Mouse (Mus musculus): ENCODE results near the gene Gm14406. TPM values are rescaled to one million over a fixed set of nuclear protein-coding genes. Genes with fewer than 3 reads are reported as not detected.

The Gm14406 gene
- total and polyA plus RNA-seq, 2 experiments from 2014 or later = not detected

DNA sequence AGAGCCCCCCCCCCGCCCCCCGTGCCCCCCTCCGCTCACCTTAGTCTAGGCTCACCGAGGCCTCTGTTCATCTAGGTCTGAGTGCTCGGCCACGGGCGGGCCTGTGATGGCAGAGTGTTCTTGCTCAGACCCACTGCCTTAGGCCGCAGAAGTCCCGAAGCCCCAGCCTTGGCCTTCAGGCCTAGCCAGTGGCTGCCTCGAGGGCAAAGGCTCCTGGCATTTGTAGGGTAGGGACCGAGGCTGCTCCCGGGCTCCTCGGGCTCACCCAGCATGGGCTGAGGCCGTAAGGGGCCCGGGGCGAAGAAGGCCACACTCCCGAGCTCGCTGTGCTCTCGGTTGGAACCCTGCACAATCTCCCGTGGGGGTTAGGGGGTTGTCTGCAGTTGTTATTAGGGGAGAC lies 54.9 kb downstream of the Gm14406 start:
- DNase-seq (no peak), ATAC-seq (no peak)
- peaks cover 2% of the 10 kb centered on the region; the same call in 1 of the 2 replicates for H3K9me3 ChIP-seq (ENCODE audit: low read length)
- no peaks in the 10 kb centered on the region for H3K4me1 ChIP-seq (ENCODE audit: insufficient read depth)
- 92% methylated on average over 20 of the region's 20 CpGs for WGBS
- H3K9ac ChIP-seq = no peak overlapping the region
- no peak overlapping the region for H3K27ac ChIP-seq (ENCODE audit: low read depth, low read length)
- no peak overlapping the region for H3K4me2 ChIP-seq (ENCODE audit: low read depth)
- H3K27me3 ChIP-seq (ENCODE audit: insufficient read depth, low read length) = no peaks in the 10 kb centered on the region
- H3K4me3 ChIP-seq (ENCODE audit: low read depth, low read length) = no peak overlapping the region
- no peaks in the 10 kb centered on the region for H3K36me3 ChIP-seq (ENCODE audit: insufficient read depth)
- no peak for TF ChIP-seq CTCF (IDR thresholded peaks at IDR 0.05; ENCODE audit: low read depth)

DNA sequence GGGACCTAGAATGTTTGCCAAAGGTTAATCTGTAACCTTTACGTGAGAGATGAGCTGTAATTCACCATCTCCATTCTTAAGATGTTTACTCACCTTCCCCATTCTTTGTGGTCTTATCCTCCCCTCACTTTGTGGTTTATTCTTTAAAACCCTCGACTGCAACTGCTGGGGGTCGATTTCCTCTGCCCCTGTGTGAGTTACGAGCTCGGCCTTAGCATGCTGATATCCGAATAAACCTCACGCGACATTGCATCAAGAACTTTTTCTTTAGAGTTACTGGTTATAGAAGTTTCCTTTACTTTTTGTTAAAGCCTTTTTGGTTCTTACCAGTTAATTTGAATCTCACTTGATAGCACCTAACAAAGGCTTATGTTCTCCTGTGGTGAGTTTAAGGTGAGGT lies 58.0 kb downstream of the Gm14406 start:
- ATAC-seq (no peak), DNase-seq (no peak)
- no peaks in the 10 kb centered on the region for H3K4me1 ChIP-seq (ENCODE audit: insufficient read depth)
- WGBS = 80% methylated on average over 8 of the region's 8 CpGs
- no peaks in the 10 kb centered on the region for H3K27me3 ChIP-seq (ENCODE audit: insufficient read depth, low read length)
- H3K4me3 ChIP-seq (ENCODE audit: low read depth, low read length) = no peak overlapping the region
- H3K36me3 ChIP-seq (ENCODE audit: insufficient read depth) = no peaks in the 10 kb centered on the region
- no peak overlapping the region for H3K9ac ChIP-seq
- H3K27ac ChIP-seq (ENCODE audit: low read depth, low read length) = no peak overlapping the region
- TF ChIP-seq CTCF (IDR thresholded peaks at IDR 0.05; ENCODE audit: low read depth) = no peak
- H3K4me2 ChIP-seq (ENCODE audit: low read depth) = no peak overlapping the region
- H3K9me3 ChIP-seq (ENCODE audit: low read length) = peaks cover 2% of the 10 kb centered on the region; the same call in 1 of the 2 replicates

Other genes with a start within 250 kb of the Gm14406 start
- 4.3 and 8.1 TPM in 2 replicates for gene Gm14418, start 179.9 kb downstream of the Gm14406 start, total RNA-seq (2014; rRNA removed)
- 8.8 and 10.0 TPM in 2 replicates for gene Gm14418, start 179.9 kb downstream of the Gm14406 start, polyA plus RNA-seq (2015; fragmentation: Nextera tagmentation; extraction: Ambion mirVana)
- gene Zfp970, start 113.5 kb downstream of the Gm14406 start, total RNA-seq (2014; rRNA removed) = 7.5 and 9.1 TPM in 2 replicates
- 2.5 and 4.1 TPM in 2 replicates for gene Zfp970, start 113.5 kb downstream of the Gm14406 start, polyA plus RNA-seq (2015; fragmentation: Nextera tagmentation; extraction: Ambion mirVana)
- gene Gm14403, start 80.0 kb downstream of the Gm14406 start, total RNA-seq (2014; rRNA removed) = 5.2 and 6.7 TPM in 2 replicates
- 1.3 and 2.3 TPM in 2 replicates for gene Gm14403, start 80.0 kb downstream of the Gm14406 start, polyA plus RNA-seq (2015; fragmentation: Nextera tagmentation; extraction: Ambion mirVana)
- gene Gm14322, start 181.1 kb upstream of the Gm14406 start, total RNA-seq (2014; rRNA removed) = 4.4 and 8.2 TPM in 2 replicates
- 5.0 and 5.5 TPM in 2 replicates for gene Gm14322, start 181.1 kb upstream of the Gm14406 start, polyA plus RNA-seq (2015; fragmentation: Nextera tagmentation; extraction: Ambion mirVana)